Mouse (Mus musculus): ENCODE measurements around the gene 9230110F15Rik.
"Not testable (repeated sequence)": the region's sequence is repeated elsewhere in the genome, so short reads cannot be mapped to it uniquely, and the experiment has no call there.

Gene 9230110F15Rik

GRCm38 (mm10) chr9:35844050-35844449 is at the start of gene 9230110F15Rik:
Gene 9230110F15Rik, minus strand, starts transcription at chr9:35844150.
- no peak for DNase-seq

DNA sequence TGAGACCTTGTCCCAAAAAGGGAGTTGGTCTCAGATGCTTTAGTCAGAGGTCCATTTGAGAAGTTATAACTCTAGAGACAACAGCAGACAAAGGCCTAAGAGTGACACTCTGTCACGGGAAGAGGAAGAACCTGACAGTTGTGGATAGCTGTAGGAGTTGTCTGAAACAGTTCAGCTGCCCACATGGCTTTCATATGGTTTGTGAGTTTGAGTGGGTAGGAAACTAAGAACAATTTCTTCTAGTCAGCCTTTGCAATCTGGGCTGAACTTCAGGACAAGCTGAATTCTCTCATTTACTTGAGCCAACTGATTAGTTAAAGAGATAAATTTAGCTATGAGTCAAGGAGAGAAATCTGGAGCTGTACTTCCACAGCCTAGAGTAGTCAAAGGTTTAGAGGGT is 49.2 kb upstream of the 9230110F15Rik start:
- DNase-seq = not testable (repeated sequence)

GRCm38 (mm10) chr9:35817881-35818280 is 26.1 kb downstream of the 9230110F15Rik start:
- not testable (repeated sequence) for DNase-seq

DNA sequence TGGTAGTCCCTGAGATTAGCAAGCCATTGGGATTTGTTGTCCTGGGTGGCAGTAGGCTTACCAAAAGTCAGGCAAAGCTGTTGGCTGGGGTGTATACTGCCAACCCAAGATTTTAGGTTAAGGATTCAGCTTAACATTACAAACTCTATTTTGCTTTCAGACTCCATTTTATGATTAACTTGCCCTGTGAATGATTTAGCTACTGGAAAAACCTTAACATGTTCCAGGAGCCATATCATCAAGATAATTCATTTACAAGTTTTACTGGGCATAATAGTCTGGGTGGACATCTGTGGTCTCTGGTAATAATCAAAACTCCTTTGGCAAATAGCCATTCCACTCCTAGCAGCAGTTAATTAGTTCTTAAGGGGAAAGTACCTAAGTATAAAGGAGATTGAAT is 45.8 kb downstream of the 9230110F15Rik start:
- no peak for DNase-seq

DNA sequence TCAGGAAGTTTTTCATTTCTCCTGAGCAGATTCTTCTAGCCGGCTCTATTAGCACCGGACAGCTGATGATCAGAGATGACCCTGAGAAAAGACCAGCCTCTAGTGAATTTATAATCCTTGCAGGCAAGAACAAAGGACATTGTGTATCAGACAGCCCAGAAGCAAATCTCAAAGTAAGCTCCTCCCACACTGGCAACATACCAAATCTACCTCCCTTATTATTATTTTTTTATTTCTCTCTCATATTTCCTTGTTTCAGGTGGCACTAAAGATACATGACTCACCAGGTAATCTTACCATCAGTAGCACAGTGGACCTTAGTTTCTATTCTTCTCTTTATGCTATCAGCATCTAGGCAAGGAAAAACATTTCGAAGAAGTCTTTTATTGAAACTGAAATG is 53.9 kb downstream of the 9230110F15Rik start, which contains the start of the genes Gm27235 and D730048I06Rik:
Gene Gm27235 (minus strand): TSS at position 101 of the 400 bp plus-strand sequence.
Gene D730048I06Rik (minus strand): TSS at position 112 of the 400 bp plus-strand sequence.
- no peak for DNase-seq
